Mouse (Mus musculus) brain, embryonic 14.5 days (tissue): ENCODE data around the gene Hemgn. TPM values are rescaled to one million over a fixed set of nuclear protein-coding genes. Genes with fewer than 3 reads are reported as not detected.

Source experiments
- DNase-seq: peaks from one replicate; pipeline ENCODE4 v3.0.0-alpha.2; 2011; ENCODE audit warnings: low read depth
- CTCF ChIP-seq: fragments of 200-500 bp; IDR thresholded peaks from 2 replicates; pipeline ENCODE4 v1.5.1; 2012; ENCODE audit warnings: inconsistent platforms, mild to moderate bottlenecking, moderate library complexity, borderline replicate concordance; ENCODE audit not compliant: insufficient read depth, insufficient read length; ENCODE audit errors: extremely low read depth
- POLR2A ChIP-seq: fragments of 200-500 bp; IDR thresholded peaks from 2 replicates; pipeline ENCODE4 v1.6.1; 2012; ENCODE audit warnings: mild to moderate bottlenecking, inconsistent platforms, borderline replicate concordance; ENCODE audit not compliant: poor library complexity, insufficient read depth, insufficient read length, severe bottlenecking; ENCODE audit errors: extremely low read depth
- polyA plus RNA-seq: library from polyadenylated mRNA; depleted of rRNA; stranded (reverse); fragments of >200 nt; gene quantifications from 2 replicates; pipeline ENCODE4 v1.2.3, GENCODE M21; 2012; rRNA removed

The Hemgn gene
- polyA plus RNA-seq = 0.08 and 0.30 TPM in 2 replicates

- no peak for TF ChIP-seq CTCF
- DNase-seq = no peak
These were observed at the start of gene Hemgn for GRCm38 (mm10) chr4:46413406-46413805. Hemgn (minus strand) TSS chr4:46413506.

- DNase-seq = no peak
- TF ChIP-seq CTCF (no peak), POLR2A (no peak)
These were observed 45.1 kb upstream of the Hemgn start for GRCm38 (mm10) chr4:46458411-46458810.

GRCm38 (mm10) chr4:46457186-46457585, 43.9 kb upstream of the Hemgn start:
- DNase-seq = no peak
- no peak for TF ChIP-seq POLR2A
- TF ChIP-seq CTCF = no peak

- no peak for DNase-seq
- TF ChIP-seq CTCF (no peak), POLR2A (no peak)
These were observed 43.5 kb upstream of the Hemgn start for GRCm38 (mm10) chr4:46456762-46457161.

GRCm38 (mm10) chr4:46454097-46454864, 41.0 kb upstream of the Hemgn start:
- peak; percentile 22 for DNase-seq
- no peak for TF ChIP-seq POLR2A
- no peak for TF ChIP-seq CTCF

- DNase-seq = no peak
- TF ChIP-seq CTCF (no peak), POLR2A (no peak)
These were observed 39.8 kb upstream of the Hemgn start for GRCm38 (mm10) chr4:46452855-46453719.

GRCm38 (mm10) chr4:46452481-46452850, 39.2 kb upstream of the Hemgn start:
- TF ChIP-seq POLR2A = no peak
- DNase-seq = peak; percentile 86

- no peak for TF ChIP-seq CTCF
- peak; percentile 59 for TF ChIP-seq POLR2A
- peak; percentile 90 for DNase-seq
These were observed 38.6 kb upstream of the Hemgn start for GRCm38 (mm10) chr4:46451758-46452480.

GRCm38 (mm10) chr4:46451240-46451757, 38.0 kb upstream of the Hemgn start:
- DNase-seq = peak; percentile 79
- peak; percentile 34; the same call in 1 of the 2 replicates for TF ChIP-seq POLR2A
- TF ChIP-seq CTCF = no peak

- TF ChIP-seq POLR2A (peak; percentile 25; the same call in 1 of the 2 replicates), CTCF (peak; percentile 65; the same call in 1 of the 2 replicates)
- DNase-seq = peak; percentile 97
These were observed 37.3 kb upstream of the Hemgn start, which contains the start of gene Anp32b for GRCm38 (mm10) chr4:46450519-46451131. Anp32b (plus strand) TSS chr4:46450902.
